Mouse (Mus musculus) layer of hippocampus, adult 11-12 months (tissue): Measurements from ENCODE around the gene Sh3yl1.

Experiments
- DNase-seq: peaks from one replicate; pipeline ENCODE4 v3.0.0; 2022; ENCODE audit warnings: low spot score

Gene Sh3yl1

GRCm38 (mm10) chr12:30944197-30944596 lies 32.7 kb downstream of the Sh3yl1 start:
- no peak for DNase-seq

GRCm38 (mm10) chr12:30970700-30971099 lies 59.2 kb downstream of the Sh3yl1 start:
- no peak for DNase-seq

GRCm38 (mm10) chr12:31003795-31004194 lies 92.3 kb downstream of the Sh3yl1 start:
- no peak for DNase-seq

- peak; percentile 75 for DNase-seq
Measured at GRCm38 (mm10) chr12:31005010-31005409, 93.5 kb downstream of the Sh3yl1 start.

- DNase-seq, result peak; percentile 18
Measured at GRCm38 (mm10) chr12:31008171-31008570, 96.7 kb downstream of the Sh3yl1 start.
